Mouse (Mus musculus) heart, postnatal 10 days (tissue): ENCODE measurements around the gene Fpr-rs3. TPM values are rescaled to one million over a fixed set of nuclear protein-coding genes. Genes with fewer than 3 reads are reported as not detected.

Source experiments
- DNase-seq, 2 experiments: peaks; one replicate each; pipeline ENCODE4 v3.0.0; 2021
- intact Hi-C: fragments of 180-260 bp; cut with DNase I; formaldehyde crosslinking; loops from one replicate; pipeline ENCODE4 v1.15.1; 2025
- total RNA-seq, 2 experiments: library from RNA; stranded (reverse); gene quantifications; 2 replicates each; pipeline ENCODE4 v1.2.3; 2021

Gene Fpr-rs3
- not detected for total RNA-seq

GRCm38 (mm10) chr17:20624777-20625176, at the start of gene Fpr-rs3:
Gene Fpr-rs3 (minus strand): TSS chr17:20624877.
- DNase-seq: no peak
- intact Hi-C loops: no loop called here

GRCm38 (mm10) chr17:20596323-20596722, 28.4 kb downstream of the Fpr-rs3 start, which contains the start of gene Vmn2r110:
Gene Vmn2r110 (minus strand): TSS chr17:20596423.
- DNase-seq: no peak
- intact Hi-C loops: no loop called here

Other genes with a start within 250 kb of the Fpr-rs3 start
- not detected for gene Vmn1r224, start 210.7 kb downstream of the Fpr-rs3 start, total RNA-seq
- gene Vmn2r108, start 143.5 kb downstream of the Fpr-rs3 start, total RNA-seq: not detected
- not detected for gene Vmn1r225, start 126.7 kb downstream of the Fpr-rs3 start, total RNA-seq
- gene Vmn2r109, start 60.1 kb downstream of the Fpr-rs3 start, total RNA-seq: not detected
- not detected for gene Vmn2r110, start 28.5 kb downstream of the Fpr-rs3 start, total RNA-seq
- gene Vmn1r226, start 58.0 kb upstream of the Fpr-rs3 start, total RNA-seq: not detected
- gene Vmn1r227, start 105.0 kb upstream of the Fpr-rs3 start, total RNA-seq: not detected
- not detected for gene Vmn1r228, start 161.3 kb upstream of the Fpr-rs3 start, total RNA-seq
- gene Vmn1r229, start 186.7 kb upstream of the Fpr-rs3 start, total RNA-seq: not detected
- not detected for gene Vmn1r230, start 215.6 kb upstream of the Fpr-rs3 start, total RNA-seq